17 mouse cellular contexts compared by ENCODE assay signal in the genomic region with DNA sequence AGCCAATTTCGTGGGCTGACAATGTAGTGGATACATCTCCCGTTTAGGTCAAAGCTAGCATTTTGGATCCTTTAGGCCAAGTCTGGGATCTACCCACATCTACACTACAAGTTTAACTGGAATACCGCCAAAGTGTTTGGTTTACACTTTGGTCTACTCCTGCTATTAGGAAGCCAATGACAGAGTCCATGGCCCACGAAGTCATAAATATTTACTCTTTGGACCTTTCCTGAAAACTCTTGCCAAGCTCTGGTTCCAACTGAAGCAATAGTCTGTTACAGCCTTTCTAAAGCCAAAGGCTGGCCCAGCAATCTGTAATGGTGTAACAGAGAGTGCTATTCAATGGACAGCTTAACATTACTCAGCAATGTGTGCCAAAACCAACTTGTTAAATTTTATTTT.
DNase-seq lines count a peak whose midpoint lies in the region; ATAC-seq and TF ChIP-seq lines count a peak whose summit lies in the region.
"Had no signal": no experiment of that assay in that cellular context is flagged by ENCODE, and none has a peak within 500 bp of the region (broad histone marks: within the 10 kb centered on the region; RNA-seq: fewer than 3 reads in every experiment).

No protein-coding gene starts in this region.

- H3K27ac ChIP-seq in forebrain, postnatal 0 days (ENCODE audit: low read depth, low read length): no peak overlapping the region
- no peak overlapping the region for H3K27ac ChIP-seq in forebrain, embryonic 10.5 days
- H3K27ac ChIP-seq in kidney, postnatal 0 days: no peak overlapping the region
- H3K27ac ChIP-seq: embryonic facial prominence, embryonic 13.5 days; heart, adult 2 months; left cerebral cortex, adult 2 months; liver, embryonic 13.5 days had no signal

- H3K9ac ChIP-seq in forebrain, postnatal 0 days: no peak overlapping the region
- no peak overlapping the region for H3K9ac ChIP-seq in kidney, postnatal 0 days (ENCODE audit: low read depth, low read length)
- H3K9ac ChIP-seq: embryonic facial prominence, embryonic 13.5 days; liver, embryonic 13.5 days had no signal

- 63% methylated on average over 4 of the region's 4 CpGs for WGBS in forebrain, postnatal 0 days
- WGBS in forebrain, embryonic 10.5 days: 87% methylated on average over 4 of the region's 4 CpGs
- 63% methylated on average over 4 of the region's 4 CpGs for WGBS in kidney, postnatal 0 days

- peak; percentile 62 for DNase-seq in forebrain, postnatal 0 days
- DNase-seq in forebrain, embryonic 10.5 days (ENCODE audit: extremely low spot score, low spot score): no peak
- peak; percentile 6 for DNase-seq in brain, adult 2 months (ENCODE audit: low read depth, low spot score)
- peak; percentile 7 for DNase-seq in kidney, postnatal 0 days (ENCODE audit: low spot score)
- DNase-seq in lung, postnatal 14 days: peak; percentile 50
- DNase-seq in heart, adult 11 months: no peak
- DNase-seq in yolk sac, embryonic 10.5 days (ENCODE audit: low spot score): no peak
- DNase-seq in spleen, adult 18-20 months: no peak
- DNase-seq: cerebellum, adult 9-11 months; heart, adult 2 months; heart, postnatal 36 days; liver, embryonic 13.5 days; retina, postnatal 1 day; thymus, postnatal 36 days had no signal

- no peaks in the 10 kb centered on the region for H3K36me3 ChIP-seq in forebrain, postnatal 0 days (ENCODE audit: insufficient read depth)
- no peaks in the 10 kb centered on the region for H3K36me3 ChIP-seq in forebrain, embryonic 10.5 days (replicated peaks)
- H3K36me3 ChIP-seq in kidney, postnatal 0 days (ENCODE audit: insufficient read depth, low read length): no peaks in the 10 kb centered on the region
- H3K36me3 ChIP-seq: embryonic facial prominence, embryonic 13.5 days; liver, embryonic 13.5 days had no signal

- H3K27me3 ChIP-seq in forebrain, postnatal 0 days (ENCODE audit: insufficient read depth, low read length): no peaks in the 10 kb centered on the region
- H3K27me3 ChIP-seq in forebrain, embryonic 10.5 days (ENCODE audit: poor library complexity, severe bottlenecking): no peaks in the 10 kb centered on the region
- no peaks in the 10 kb centered on the region for H3K27me3 ChIP-seq in kidney, postnatal 0 days (ENCODE audit: insufficient read depth, low read length)
- H3K27me3 ChIP-seq: embryonic facial prominence, embryonic 13.5 days; liver, embryonic 13.5 days had no signal

- H3K4me1 ChIP-seq in forebrain, postnatal 0 days (ENCODE audit: insufficient read depth): no peaks in the 10 kb centered on the region
- H3K4me1 ChIP-seq in forebrain, embryonic 10.5 days: no peaks in the 10 kb centered on the region
- no peaks in the 10 kb centered on the region for H3K4me1 ChIP-seq in kidney, postnatal 0 days (replicated peaks; ENCODE audit: insufficient read depth, low read length)
- H3K4me1 ChIP-seq: embryonic facial prominence, embryonic 13.5 days; liver, embryonic 13.5 days had no signal

- H3K4me3 ChIP-seq in forebrain, postnatal 0 days (ENCODE audit: low read depth, low read length): no peak overlapping the region
- no peak overlapping the region for H3K4me3 ChIP-seq in forebrain, embryonic 10.5 days
- H3K4me3 ChIP-seq in kidney, postnatal 0 days (replicated peaks; ENCODE audit: low read depth, low read length): no peak overlapping the region
- H3K4me3 ChIP-seq: embryonic facial prominence, embryonic 13.5 days; heart, adult 2 months; left cerebral cortex, adult 2 months; liver, embryonic 13.5 days had no signal

- ATAC-seq in forebrain, postnatal 0 days: peak; percentile 73
- no peak for ATAC-seq in kidney, postnatal 0 days (replicated peaks; ENCODE audit: low FRiP score, low read depth)

- no peak for TF ChIP-seq CTCF in forebrain, postnatal 0 days (IDR thresholded peaks at IDR 0.05; ENCODE audit: low read depth)
- TF ChIP-seq CTCF in kidney, postnatal 0 days (IDR thresholded peaks at IDR 0.05; ENCODE audit: low read depth): no peak

- no peak overlapping the region for H3K4me2 ChIP-seq in forebrain, postnatal 0 days (ENCODE audit: low read depth)
- no peak overlapping the region for H3K4me2 ChIP-seq in kidney, postnatal 0 days (ENCODE audit: low read length)
- H3K4me2 ChIP-seq: embryonic facial prominence, embryonic 13.5 days; liver, embryonic 13.5 days; midbrain, embryonic 11.5 days had no signal

- no peaks in the 10 kb centered on the region for H3K9me3 ChIP-seq in forebrain, postnatal 0 days (ENCODE audit: low read length)
- H3K9me3 ChIP-seq in forebrain, embryonic 10.5 days: no peaks in the 10 kb centered on the region
- H3K9me3 ChIP-seq in kidney, postnatal 0 days (replicated peaks; ENCODE audit: low read length): no peaks in the 10 kb centered on the region
- H3K9me3 ChIP-seq: embryonic facial prominence, embryonic 13.5 days; liver, embryonic 13.5 days had no signal

Comparison
In these comparisons a context has a peak if more than half of its experiments do, and no peak if none do; other contexts are left out.
1. DNase-seq: peak in forebrain, postnatal 0 days (single experiment), brain, adult 2 months (single experiment), kidney, postnatal 0 days (single experiment) and lung, postnatal 14 days (single experiment); none in forebrain, embryonic 10.5 days (single experiment), heart, adult 11 months (single experiment), yolk sac, embryonic 10.5 days (single experiment) and spleen, adult 18-20 months (0 of 2).